Mouse (Mus musculus) stomach, embryonic 15.5 days (tissue): ENCODE results near the gene Ntm. TPM values are rescaled to one million over a fixed set of nuclear protein-coding genes. Genes with fewer than 3 reads are reported as not detected.

ENCODE experiments used
- ATAC-seq: fragments of 200-750 bp; cut with Nextera tagmentation; 2 replicates; pipeline ENCODE4 v1.8.0; 2017; ENCODE audit warnings: low read depth, moderate number of reproducible peaks, moderate TSS enrichment; ENCODE audit not compliant: insufficient read depth, low FRiP score
- H3K27ac ChIP-seq: fragments of 300-500 bp; sonication (generic); 2 replicates; pipeline ENCODE4 v1.5.1; 2015; ENCODE audit warnings: mild to moderate bottlenecking, inconsistent platforms
- H3K27me3 ChIP-seq: fragments of 300-500 bp; sonication (generic); replicated peaks from 2 replicates; pipeline ENCODE4 v1.6.1; 2015; ENCODE audit warnings: inconsistent platforms
- H3K36me3 ChIP-seq: fragments of 300-500 bp; sonication (generic); 2 replicates; pipeline ENCODE4 v1.6.1; 2015; ENCODE audit warnings: inconsistent platforms
- H3K4me1 ChIP-seq: fragments of 300-500 bp; sonication (generic); 2 replicates; pipeline ENCODE4 v1.6.1; 2015; ENCODE audit warnings: inconsistent platforms
- H3K4me2 ChIP-seq: fragments of 300-500 bp; sonication (generic); 2 replicates; pipeline ENCODE4 v1.6.1; 2015; ENCODE audit warnings: mild to moderate bottlenecking, inconsistent platforms
- H3K4me3 ChIP-seq: fragments of 300-500 bp; sonication (generic); replicated peaks from 2 replicates; pipeline ENCODE4 v1.5.1; 2015; ENCODE audit warnings: inconsistent platforms
- H3K9ac ChIP-seq: fragments of 300-500 bp; sonication (generic); 2 replicates; pipeline ENCODE4 v1.6.1; 2015; ENCODE audit warnings: inconsistent platforms
- H3K9me3 ChIP-seq: fragments of 300-500 bp; sonication (generic); 2 replicates; pipeline ENCODE4 v1.6.1; 2016; ENCODE audit warnings: inconsistent platforms
- WGBS: fragments of 180-500 bp; shearing (Covaris S2); methylation state at CpG from one replicate; pipeline ENCODE4 v1.1.7; 2015; 5-methylcytosine and 5-hydroxymethylcytosine counted together
- polyA plus RNA-seq: library from polyadenylated mRNA; unstranded; fragments of >200 nt; fragmentation: Nextera tagmentation; extraction: Ambion mirVana; gene quantifications from 2 replicates; pipeline ENCODE4 v1.2.1, GENCODE M21; 2015

Gene Ntm
- polyA plus RNA-seq, 1 experiment from 2014 or later, result 14.5 TPM

DNA sequence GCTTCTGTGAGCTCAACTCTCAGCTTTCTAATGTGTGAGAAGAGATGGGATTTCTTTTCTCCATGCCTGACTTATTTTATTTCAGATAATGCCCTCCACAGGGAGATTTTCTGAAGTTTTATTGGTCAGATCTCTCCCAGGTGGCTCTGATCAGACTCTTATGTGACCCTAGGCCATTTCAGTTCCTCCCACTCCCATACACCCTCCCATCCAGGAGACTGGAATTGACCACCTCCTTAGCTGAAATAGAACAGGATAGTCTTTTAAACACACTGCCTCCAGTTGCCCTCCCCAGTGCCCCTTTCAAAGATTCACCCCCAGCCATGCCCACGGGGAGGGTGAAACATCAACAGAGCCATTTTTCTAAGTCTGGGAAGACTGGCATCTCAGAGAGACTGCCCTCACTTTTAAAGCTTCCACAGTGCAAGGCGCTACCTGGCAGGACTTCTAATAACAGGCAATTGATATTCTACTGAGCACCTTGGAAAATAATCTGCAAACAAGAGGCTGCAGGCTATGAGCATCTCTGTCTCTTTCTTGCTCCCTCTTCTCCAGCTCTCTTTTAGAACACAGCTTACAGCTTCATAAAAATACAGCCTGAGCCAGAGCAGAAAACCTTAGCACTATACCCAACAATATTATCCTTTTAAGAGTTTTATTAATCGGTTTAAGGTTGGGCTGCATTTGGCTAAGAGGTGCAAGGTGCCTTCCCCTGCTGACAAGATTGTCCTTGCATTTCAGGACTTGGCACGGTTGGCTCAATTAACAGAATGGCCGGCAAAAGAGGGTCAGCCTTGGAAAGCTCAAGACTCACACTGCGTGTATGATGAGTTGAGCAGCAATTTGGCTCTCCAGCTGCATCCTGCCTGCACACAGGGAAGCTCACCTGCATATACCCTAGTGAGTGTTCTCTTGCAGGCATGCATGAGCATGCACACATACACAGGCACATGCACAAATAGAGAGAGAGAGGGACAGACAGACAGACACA is 196.7 kb downstream of the Ntm start:
- Histone ChIP-seq H3K9me3 (no peaks in the 10 kb centered on the region), H3K27me3 (no peaks in the 10 kb centered on the region), H3K4me3 (no peak overlapping the region), H3K4me1 (no peaks in the 10 kb centered on the region), H3K36me3 (no peaks in the 10 kb centered on the region), H3K9ac (no peak overlapping the region), H3K27ac (no peak overlapping the region), H3K4me2 (no peak overlapping the region)
- 66% methylated on average over 6 of the region's 6 CpGs for WGBS
- ATAC-seq, result no peak

DNA sequence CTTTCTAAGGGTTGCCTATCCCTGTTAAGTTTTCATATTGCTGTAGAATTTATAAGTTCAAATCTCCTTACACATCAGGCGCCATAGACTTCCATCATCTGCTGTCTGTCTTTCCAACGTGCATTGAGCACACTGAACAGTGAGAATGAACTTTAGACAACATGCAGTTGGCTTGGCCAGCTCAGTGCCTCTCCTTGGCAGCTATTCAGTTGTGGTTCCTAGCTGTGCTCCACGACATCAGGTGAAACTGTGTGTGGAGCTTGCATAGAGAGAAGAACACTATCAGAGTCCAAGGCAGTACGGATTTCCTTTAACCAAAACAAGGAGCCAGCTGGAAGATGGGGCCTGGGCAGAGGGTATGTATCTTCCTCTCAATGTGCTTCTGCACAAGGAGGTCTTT is 199.6 kb downstream of the Ntm start:
- no peaks in the 10 kb centered on the region for H3K4me1 ChIP-seq
- no peaks in the 10 kb centered on the region for H3K27me3 ChIP-seq
- H3K36me3 ChIP-seq, result no peaks in the 10 kb centered on the region
- no peak overlapping the region for H3K9ac ChIP-seq
- no peak overlapping the region for H3K4me3 ChIP-seq
- 80% methylated on average over 4 of the region's 4 CpGs for WGBS
- H3K27ac ChIP-seq, result no peak overlapping the region
- no peaks in the 10 kb centered on the region for H3K9me3 ChIP-seq
- no peak overlapping the region for H3K4me2 ChIP-seq
- no peak for ATAC-seq

DNA sequence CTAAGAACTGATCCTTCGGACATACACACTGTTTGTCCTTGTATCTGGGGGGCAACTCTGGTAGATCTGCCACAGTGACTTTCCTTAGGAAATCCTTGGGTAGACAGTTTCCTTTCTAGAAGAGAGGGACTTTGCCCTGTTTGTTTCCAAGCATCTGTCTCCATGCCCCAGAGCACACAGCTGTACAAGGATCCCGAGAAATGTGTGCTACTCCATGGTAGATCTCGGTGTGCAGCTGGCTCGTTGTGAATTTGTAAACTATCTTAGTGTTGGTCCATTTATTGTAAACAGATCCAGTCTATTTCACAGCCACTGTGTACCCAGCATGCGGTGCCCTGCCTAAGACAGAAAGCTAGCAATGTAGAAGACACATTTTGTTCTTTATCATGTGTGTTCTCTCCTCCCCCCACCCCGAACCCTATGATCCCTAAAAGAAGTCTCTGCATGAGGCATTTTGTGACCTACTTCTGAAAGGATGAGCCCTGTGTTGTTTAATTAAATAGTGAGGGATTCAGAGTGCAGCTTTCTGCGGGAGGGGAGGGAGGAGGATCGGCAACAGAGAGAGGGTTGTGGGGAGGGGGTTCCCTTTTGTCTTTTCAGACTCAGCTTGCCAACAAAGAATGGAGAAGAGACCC is 200.9 kb downstream of the Ntm start:
- Histone ChIP-seq H3K4me2 (no peak overlapping the region), H3K9me3 (no peaks in the 10 kb centered on the region), H3K4me3 (no peak overlapping the region), H3K9ac (no peak overlapping the region), H3K36me3 (no peaks in the 10 kb centered on the region), H3K4me1 (no peaks in the 10 kb centered on the region), H3K27ac (no peak overlapping the region), H3K27me3 (no peaks in the 10 kb centered on the region)
- no peak for ATAC-seq
- 47% methylated on average over 8 of the region's 8 CpGs for WGBS

DNA sequence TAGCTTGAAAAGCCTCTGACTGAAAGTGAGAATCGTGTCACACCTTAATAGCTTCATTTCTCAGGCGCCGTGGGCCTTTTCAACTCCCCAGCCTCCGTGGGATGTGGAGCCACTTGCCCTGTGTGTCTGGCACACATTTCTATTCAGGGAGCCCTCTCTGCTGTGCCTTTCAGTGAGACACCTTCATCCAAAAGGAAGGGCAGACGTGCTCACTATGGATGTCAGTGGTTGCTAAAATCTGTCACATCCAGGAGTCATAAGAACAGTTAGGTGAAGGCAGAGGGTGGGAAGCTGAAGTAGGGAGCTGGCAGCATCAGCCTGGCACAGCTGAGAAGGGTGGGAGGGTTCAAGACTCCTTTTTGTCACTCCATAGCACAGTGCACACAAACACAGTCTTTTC is 201.4 kb downstream of the Ntm start:
- Histone ChIP-seq H3K4me2 (no peak overlapping the region), H3K4me1 (no peaks in the 10 kb centered on the region), H3K36me3 (no peaks in the 10 kb centered on the region), H3K27ac (no peak overlapping the region), H3K9ac (no peak overlapping the region), H3K9me3 (no peaks in the 10 kb centered on the region), H3K4me3 (no peak overlapping the region), H3K27me3 (no peaks in the 10 kb centered on the region)
- ATAC-seq, result no peak
- WGBS, result 76% methylated on average over 5 of the region's 5 CpGs

DNA sequence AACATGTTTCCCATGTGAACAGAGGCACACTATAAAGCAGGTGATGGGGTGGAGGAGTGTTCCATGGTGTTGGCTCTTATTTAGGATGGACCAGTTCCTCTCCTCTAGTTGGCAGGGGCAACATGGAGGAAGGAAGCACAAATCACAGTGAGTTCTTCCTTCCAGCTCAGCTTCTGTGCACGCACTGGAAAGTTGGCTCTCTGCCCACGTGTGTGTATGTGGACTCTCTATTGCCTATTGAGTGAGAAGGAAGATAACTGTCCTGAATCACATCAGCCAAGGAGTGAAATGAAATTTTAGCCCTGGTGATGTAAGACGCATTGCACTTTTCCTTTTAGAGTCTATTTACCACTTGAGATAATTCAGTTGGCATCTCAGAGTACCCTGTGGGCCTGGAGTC is 203.0 kb downstream of the Ntm start:
- no peak overlapping the region for H3K4me3 ChIP-seq
- ATAC-seq, result no peak
- no peak overlapping the region for H3K9ac ChIP-seq
- H3K4me2 ChIP-seq, result no peak overlapping the region
- no peaks in the 10 kb centered on the region for H3K4me1 ChIP-seq
- H3K27me3 ChIP-seq, result no peaks in the 10 kb centered on the region
- WGBS, result 57% methylated on average over 3 of the region's 3 CpGs
- H3K9me3 ChIP-seq, result no peaks in the 10 kb centered on the region
- no peaks in the 10 kb centered on the region for H3K36me3 ChIP-seq
- no peak overlapping the region for H3K27ac ChIP-seq

DNA sequence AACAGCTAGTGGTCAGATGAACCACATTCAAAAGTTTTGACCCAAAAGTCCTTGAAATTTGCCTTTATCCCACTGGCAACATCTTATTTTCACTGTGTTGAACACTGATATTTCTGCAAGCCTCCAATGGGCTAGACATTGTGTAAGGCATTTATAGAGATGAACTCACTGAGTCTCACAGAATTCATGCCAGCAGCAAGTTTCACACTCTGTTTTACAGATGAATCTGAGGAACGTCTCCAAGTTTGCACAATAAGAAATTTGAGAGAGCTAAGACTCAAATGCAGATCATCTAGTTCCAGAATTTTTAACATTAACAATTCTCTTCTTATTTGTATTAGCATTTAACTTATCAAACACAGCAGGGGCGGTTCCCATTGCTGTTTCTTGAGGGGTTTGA is 203.9 kb downstream of the Ntm start:
- Histone ChIP-seq H3K4me3 (no peak overlapping the region), H3K4me2 (no peak overlapping the region), H3K27me3 (no peaks in the 10 kb centered on the region), H3K27ac (no peak overlapping the region), H3K4me1 (no peaks in the 10 kb centered on the region), H3K36me3 (no peaks in the 10 kb centered on the region), H3K9ac (no peak overlapping the region), H3K9me3 (no peaks in the 10 kb centered on the region)
- WGBS, result 64% methylated on average over 2 of the region's 2 CpGs
- no peak for ATAC-seq

DNA sequence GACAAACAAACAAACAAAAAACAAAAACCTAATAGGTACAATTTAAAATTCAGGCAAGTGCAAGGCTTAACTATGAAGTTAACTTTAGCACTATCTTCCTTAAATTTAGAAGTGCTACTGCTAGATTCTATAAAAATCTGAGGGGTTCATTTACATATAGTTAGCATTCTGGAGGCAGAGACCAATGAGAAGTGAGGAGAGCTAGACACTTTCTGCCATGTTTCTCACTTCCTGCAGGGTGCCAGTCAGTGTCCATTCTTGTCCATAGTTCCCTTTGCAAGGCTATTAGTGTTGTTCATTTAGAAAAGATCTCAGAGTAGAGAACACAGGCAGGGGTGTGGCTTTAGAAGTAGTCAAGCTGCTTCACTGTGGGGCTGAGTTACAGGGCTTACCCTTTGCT is 208.6 kb downstream of the Ntm start:
- Histone ChIP-seq H3K9me3 (no peaks in the 10 kb centered on the region), H3K4me3 (no peak overlapping the region), H3K27me3 (no peaks in the 10 kb centered on the region), H3K4me1 (0 out of 2 replicates have a peak, but pooled peaks cover 9% of the 10 kb centered on the region), H3K27ac (no peak overlapping the region), H3K36me3 (no peaks in the 10 kb centered on the region), H3K9ac (no peak overlapping the region), H3K4me2 (no peak overlapping the region)
- ATAC-seq, result no peak

DNA sequence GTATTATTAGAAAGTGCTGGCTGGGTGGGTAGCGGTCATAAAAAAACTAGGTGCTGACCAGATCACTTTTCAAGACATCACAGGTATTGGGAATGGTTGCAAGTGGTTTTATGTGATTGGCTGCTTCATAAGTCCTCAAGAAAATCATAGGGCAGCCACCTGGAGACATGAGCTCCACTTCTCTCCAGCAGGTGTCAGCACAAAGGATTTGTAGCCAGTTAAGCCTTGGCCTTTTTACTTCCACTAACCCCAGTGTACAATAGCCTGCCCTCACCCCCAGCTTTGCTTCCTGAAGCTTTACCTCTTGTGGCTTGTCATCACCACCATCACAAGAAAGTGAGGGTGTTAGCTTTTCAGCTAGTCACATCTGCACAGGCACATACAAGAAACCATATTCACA is 211.5 kb downstream of the Ntm start:
- Histone ChIP-seq H3K4me3 (no peak overlapping the region), H3K36me3 (no peaks in the 10 kb centered on the region), H3K27me3 (no peaks in the 10 kb centered on the region), H3K9ac (no peak overlapping the region), H3K9me3 (no peaks in the 10 kb centered on the region), H3K27ac (no peak overlapping the region), H3K4me1 (0 out of 2 replicates have a peak, but pooled peaks cover 9% of the 10 kb centered on the region), H3K4me2 (no peak overlapping the region)
- WGBS, result 34% methylated on average over 1 of the region's 1 CpGs
- ATAC-seq, result no peak

DNA sequence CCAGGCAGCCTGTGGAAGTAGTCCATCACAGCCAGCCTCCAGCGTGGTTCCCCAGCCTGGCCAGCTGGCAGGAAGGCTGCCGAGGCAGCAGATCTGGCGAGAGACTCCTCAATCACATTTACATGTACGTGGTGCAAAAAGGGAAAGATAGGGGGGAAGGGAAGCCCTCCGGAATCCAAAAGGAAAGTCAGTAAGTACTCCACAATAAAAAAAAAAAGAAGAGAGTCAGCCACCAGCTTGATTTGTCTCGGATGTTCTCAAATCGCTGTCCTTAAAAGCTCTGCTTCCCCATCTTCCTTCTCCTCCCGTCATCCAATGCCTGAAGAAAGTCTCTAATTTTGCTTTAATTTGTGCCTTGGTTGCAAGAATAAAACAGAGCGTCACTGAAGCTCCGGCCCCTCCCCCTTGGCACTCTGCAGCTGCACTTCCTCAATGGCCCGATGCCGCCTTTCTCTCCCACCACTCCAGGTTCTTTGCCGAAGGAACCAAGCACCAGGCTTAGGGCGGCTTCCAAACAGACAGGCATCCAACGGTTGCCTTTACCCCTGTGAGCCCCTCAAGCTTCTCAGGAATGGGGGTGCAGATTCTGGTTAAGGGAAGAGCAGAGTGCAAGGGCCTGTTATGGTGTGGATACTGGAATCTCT is 212.4 kb downstream of the Ntm start:
- no peaks in the 10 kb centered on the region for H3K27me3 ChIP-seq
- ATAC-seq, result peak; percentile 35
- H3K27ac ChIP-seq, result no peak overlapping the region; the same call in 1 of the 2 replicates
- 14% methylated on average over 15 of the region's 15 CpGs for whole genome bisulfite sequencing
- peak overlapping the region; percentile 20 for H3K4me3 ChIP-seq
- H3K9me3 ChIP-seq, result no peaks in the 10 kb centered on the region
- H3K9ac ChIP-seq, result no peak overlapping the region
- H3K4me2 ChIP-seq, result peak overlapping the region; percentile 52
- no peaks in the 10 kb centered on the region for H3K36me3 ChIP-seq
- 0 out of 2 replicates have a peak, but pooled peaks cover 9% of the 10 kb centered on the region for H3K4me1 ChIP-seq

DNA sequence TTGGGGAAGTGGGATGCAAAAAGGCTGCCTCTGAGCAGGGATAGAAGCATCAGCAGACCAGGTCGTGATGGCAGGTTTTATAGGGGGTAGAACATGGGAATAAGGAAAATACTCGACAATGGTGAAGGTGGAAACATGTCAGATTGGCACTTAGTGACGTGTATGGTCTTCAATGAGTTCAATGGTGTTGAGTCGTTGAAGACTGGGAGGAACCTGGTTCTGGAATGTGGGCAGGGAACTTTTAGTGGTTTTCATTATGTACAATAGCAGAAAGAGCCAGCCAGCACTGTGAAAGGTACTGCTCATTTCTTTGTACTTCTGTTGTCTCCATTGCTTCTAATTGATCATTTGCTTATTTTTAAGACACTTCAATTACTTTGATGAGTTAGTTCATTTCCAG is 214.9 kb downstream of the Ntm start:
- Histone ChIP-seq H3K27me3 (no peaks in the 10 kb centered on the region), H3K4me1 (0 out of 2 replicates have a peak, but pooled peaks cover 9% of the 10 kb centered on the region), H3K9ac (no peak overlapping the region), H3K36me3 (no peaks in the 10 kb centered on the region), H3K4me2 (no peak overlapping the region), H3K4me3 (no peak overlapping the region), H3K9me3 (no peaks in the 10 kb centered on the region), H3K27ac (no peak overlapping the region)
- ATAC-seq, result no peak
- 72% methylated on average over 4 of the region's 4 CpGs for WGBS

DNA sequence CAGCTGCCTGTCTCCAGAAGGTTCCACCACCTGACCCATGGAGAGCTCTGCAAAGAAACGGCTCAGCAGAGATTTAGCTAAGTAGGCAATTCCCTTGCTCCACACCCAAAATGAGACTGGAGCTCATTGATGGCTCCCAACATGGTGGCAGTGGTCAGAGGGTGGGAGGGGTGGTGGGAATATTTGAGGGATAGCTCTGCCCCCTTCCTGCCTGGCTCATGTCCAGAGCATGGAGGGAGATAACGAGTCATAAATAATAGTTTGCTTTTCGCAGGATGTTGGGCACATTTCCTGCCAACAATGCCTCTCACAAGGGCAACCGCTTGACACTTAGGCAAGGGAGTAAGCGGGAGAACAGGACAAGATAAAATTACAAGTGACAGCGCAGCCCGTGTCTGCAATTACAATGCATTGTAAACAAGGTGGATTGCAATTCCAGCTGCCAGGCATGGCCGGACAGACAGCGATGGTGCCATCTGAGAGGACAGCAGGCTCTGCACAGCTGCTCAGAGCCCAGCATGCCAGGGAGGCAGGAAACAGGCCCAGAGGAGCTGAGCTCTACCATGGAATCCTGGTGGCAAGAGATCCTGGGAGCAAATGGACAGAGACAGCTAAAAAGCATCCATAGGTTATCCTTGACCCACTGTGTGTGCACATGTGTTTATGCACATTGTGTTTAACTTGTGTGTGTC is 224.0 kb downstream of the Ntm start:
- H3K4me1 ChIP-seq, result no peaks in the 10 kb centered on the region
- no peak overlapping the region for H3K4me3 ChIP-seq
- H3K27me3 ChIP-seq, result no peaks in the 10 kb centered on the region
- H3K36me3 ChIP-seq, result no peaks in the 10 kb centered on the region
- no peak for ATAC-seq
- H3K9me3 ChIP-seq, result no peaks in the 10 kb centered on the region
- 67% methylated on average over 9 of the region's 9 CpGs for WGBS
- H3K4me2 ChIP-seq, result no peak overlapping the region
- H3K9ac ChIP-seq, result no peak overlapping the region
- no peak overlapping the region for H3K27ac ChIP-seq
